Mouse (Mus musculus): ENCODE data around the gene H2-T3. TPM values are rescaled to one million over a fixed set of nuclear protein-coding genes. Genes with fewer than 3 reads are reported as not detected.
"Not testable (repeated sequence)": the region's sequence is repeated elsewhere in the genome, so short reads cannot be mapped to it uniquely, and the experiment has no call there.

Gene H2-T3
- polyA plus RNA-seq, 2 experiments, result not detected

- no peak overlapping the region for H3K27ac ChIP-seq
- H3K4me1 ChIP-seq (replicated peaks; ENCODE audit: control insufficient read depth in 2 of 2, insufficient read depth in 2 of 2, low read length in 1 of 2), result no peaks in the 10 kb centered on the region
- H3K27me3 ChIP-seq (ENCODE audit: control insufficient read depth, insufficient read depth, low read length), result peaks cover 37% of the 10 kb centered on the region
- ATAC-seq (ENCODE audit: insufficient read depth) (no peak), DNase-seq (ENCODE audit: low read depth in 3 of 3, low spot score in 3 of 3) (no peak)
- no peak overlapping the region for H3K9ac ChIP-seq (replicated peaks)
- no peaks in the 10 kb centered on the region for H3K36me3 ChIP-seq (replicated peaks; ENCODE audit: control insufficient read depth, insufficient read depth, low read depth)
- no peaks in the 10 kb centered on the region for H3K9me3 ChIP-seq (ENCODE audit: control insufficient read depth, low read length)
- WGBS (ENCODE audit: insufficient replicate concordance), result 19% methylated on average over 1 of the region's 1 CpGs
- TF ChIP-seq CTCF (IDR thresholded peaks at IDR 0.05; ENCODE audit: low read depth), result no peak
- H3K4me2 ChIP-seq (ENCODE audit: low read depth), result no peak overlapping the region
- no peak overlapping the region for H3K4me3 ChIP-seq (ENCODE audit: insufficient read depth in 1 of 2, low read depth in 2 of 2, low read length in 2 of 2)
Measured at GRCm38 (mm10) chr17:36170287-36170814, 19.7 kb downstream of the H2-T3 start.

GRCm38 (mm10) chr17:36169753-36170152 is 20.3 kb downstream of the H2-T3 start:
- H3K9me3 ChIP-seq (ENCODE audit: control insufficient read depth, low read length), result no peaks in the 10 kb centered on the region
- H3K27ac ChIP-seq, result no peak overlapping the region
- H3K4me3 ChIP-seq (ENCODE audit: insufficient read depth in 1 of 2, low read depth in 2 of 2, low read length in 2 of 2), result no peak overlapping the region
- TF ChIP-seq EP300 (IDR thresholded peaks at IDR 0.05; ENCODE audit: low read depth) (no peak), CTCF (IDR thresholded peaks at IDR 0.05; ENCODE audit: low read depth) (no peak)
- H3K36me3 ChIP-seq (replicated peaks; ENCODE audit: control insufficient read depth, insufficient read depth, low read depth), result no peaks in the 10 kb centered on the region
- DNase-seq (ENCODE audit: low read depth in 3 of 3, low spot score in 3 of 3), result no peak
- H3K27me3 ChIP-seq (ENCODE audit: control insufficient read depth, insufficient read depth, low read length), result peaks cover 38% of the 10 kb centered on the region
- no peak overlapping the region for H3K4me2 ChIP-seq (ENCODE audit: low read depth)
- H3K4me1 ChIP-seq (replicated peaks; ENCODE audit: control insufficient read depth in 2 of 2, insufficient read depth in 2 of 2, low read length in 1 of 2), result no peaks in the 10 kb centered on the region
- no peak for ATAC-seq (ENCODE audit: insufficient read depth)
- H3K9ac ChIP-seq (replicated peaks), result no peak overlapping the region

GRCm38 (mm10) chr17:36169094-36169493 is 21.0 kb downstream of the H2-T3 start:
- not testable (repeated sequence) for H3K4me3 ChIP-seq (ENCODE audit: insufficient read depth in 1 of 2, low read depth in 2 of 2, low read length in 2 of 2); H3K4me2 ChIP-seq (ENCODE audit: low read depth); H3K36me3 ChIP-seq (replicated peaks; ENCODE audit: control insufficient read depth, insufficient read depth, low read depth); H3K9ac ChIP-seq (replicated peaks); H3K27ac ChIP-seq; DNase-seq (ENCODE audit: low read depth in 3 of 3, low spot score in 3 of 3); ATAC-seq (ENCODE audit: insufficient read depth); H3K4me1 ChIP-seq (replicated peaks; ENCODE audit: control insufficient read depth in 2 of 2, insufficient read depth in 2 of 2, low read length in 1 of 2); H3K9me3 ChIP-seq (ENCODE audit: control insufficient read depth, low read length)
- H3K27me3 ChIP-seq (ENCODE audit: control insufficient read depth, insufficient read depth, low read length), result peaks cover 44% of the 10 kb centered on the region
- no CpG with 5 or more reads among the region's 1 CpGs for WGBS (ENCODE audit: insufficient replicate concordance)

- Histone ChIP-seq H3K27me3 (ENCODE audit: control insufficient read depth, insufficient read depth, low read length) (peaks cover 46% of the 10 kb centered on the region), H3K36me3 (replicated peaks; ENCODE audit: control insufficient read depth, insufficient read depth, low read depth) (no peaks in the 10 kb centered on the region), H3K4me2 (ENCODE audit: low read depth) (peak within 1 kb of the TSS; percentile 58), H3K4me3 (ENCODE audit: insufficient read depth in 1 of 2, low read depth in 2 of 2, low read length in 2 of 2) (peak within 1 kb of the TSS; percentile 36 to 48), H3K4me1 (replicated peaks; ENCODE audit: control insufficient read depth in 2 of 2, insufficient read depth in 2 of 2, low read length in 1 of 2) (no peaks in the 10 kb centered on the region), H3K27ac (no peak within 1 kb of the TSS), H3K9ac (replicated peaks) (no peak within 1 kb of the TSS), H3K9me3 (ENCODE audit: control insufficient read depth, low read length) (no peaks in the 10 kb centered on the region)
- WGBS (ENCODE audit: insufficient replicate concordance), result 2% methylated on average over 62 of the region's 63 CpGs
- no peak for TF ChIP-seq CTCF (IDR thresholded peaks at IDR 0.05; ENCODE audit: low read depth)
- no peak for TF ChIP-seq EP300 (IDR thresholded peaks at IDR 0.05; ENCODE audit: low read depth)
- ATAC-seq (ENCODE audit: insufficient read depth) (no peak), DNase-seq (ENCODE audit: low read depth in 3 of 3, low spot score in 3 of 3) (no peak)
Measured at GRCm38 (mm10) chr17:36168039-36168652, 21.9 kb downstream of the H2-T3 start, which contains the start of gene Gm8909. TSS of gene Gm8909 (minus strand) at chr17:36168537.

- TF ChIP-seq EP300 (IDR thresholded peaks at IDR 0.05; ENCODE audit: low read depth), result no peak
- TF ChIP-seq CTCF (IDR thresholded peaks at IDR 0.05; ENCODE audit: low read depth), result no peak
- peak overlapping the region; percentile 36 to 48 for H3K4me3 ChIP-seq (ENCODE audit: insufficient read depth in 1 of 2, low read depth in 2 of 2, low read length in 2 of 2)
- H3K4me1 ChIP-seq (replicated peaks; ENCODE audit: control insufficient read depth in 2 of 2, insufficient read depth in 2 of 2, low read length in 1 of 2), result no peaks in the 10 kb centered on the region
- WGBS (ENCODE audit: insufficient replicate concordance), result 2% methylated on average over 51 of the region's 51 CpGs
- no peak for ATAC-seq (ENCODE audit: insufficient read depth)
- no peak overlapping the region for H3K27ac ChIP-seq
- no peak for DNase-seq (ENCODE audit: low read depth in 3 of 3, low spot score in 3 of 3)
- H3K9me3 ChIP-seq (ENCODE audit: control insufficient read depth, low read length), result no peaks in the 10 kb centered on the region
- peak overlapping the region; percentile 58 for H3K4me2 ChIP-seq (ENCODE audit: low read depth)
- no peak overlapping the region for H3K9ac ChIP-seq (replicated peaks)
- peaks cover 47% of the 10 kb centered on the region for H3K27me3 ChIP-seq (ENCODE audit: control insufficient read depth, insufficient read depth, low read length)
- no peaks in the 10 kb centered on the region for H3K36me3 ChIP-seq (replicated peaks; ENCODE audit: control insufficient read depth, insufficient read depth, low read depth)
Measured at GRCm38 (mm10) chr17:36167306-36168038, 22.6 kb downstream of the H2-T3 start.

GRCm38 (mm10) chr17:36166901-36167300 is 23.2 kb downstream of the H2-T3 start:
- H3K9ac ChIP-seq (replicated peaks); H3K36me3 ChIP-seq (replicated peaks; ENCODE audit: control insufficient read depth, insufficient read depth, low read depth); DNase-seq (ENCODE audit: low read depth in 3 of 3, low spot score in 3 of 3); H3K4me1 ChIP-seq (replicated peaks; ENCODE audit: control insufficient read depth in 2 of 2, insufficient read depth in 2 of 2, low read length in 1 of 2); H3K4me2 ChIP-seq (ENCODE audit: low read depth); H3K9me3 ChIP-seq (ENCODE audit: control insufficient read depth, low read length); ATAC-seq (ENCODE audit: insufficient read depth); H3K4me3 ChIP-seq (ENCODE audit: insufficient read depth in 1 of 2, low read depth in 2 of 2, low read length in 2 of 2); H3K27ac ChIP-seq: not testable (repeated sequence)
- WGBS (ENCODE audit: insufficient replicate concordance), result 14% methylated on average over 2 of the region's 2 CpGs
- H3K27me3 ChIP-seq (ENCODE audit: control insufficient read depth, insufficient read depth, low read length), result peaks cover 53% of the 10 kb centered on the region
